Mouse (Mus musculus): ENCODE results near the gene Pml.

DNA sequence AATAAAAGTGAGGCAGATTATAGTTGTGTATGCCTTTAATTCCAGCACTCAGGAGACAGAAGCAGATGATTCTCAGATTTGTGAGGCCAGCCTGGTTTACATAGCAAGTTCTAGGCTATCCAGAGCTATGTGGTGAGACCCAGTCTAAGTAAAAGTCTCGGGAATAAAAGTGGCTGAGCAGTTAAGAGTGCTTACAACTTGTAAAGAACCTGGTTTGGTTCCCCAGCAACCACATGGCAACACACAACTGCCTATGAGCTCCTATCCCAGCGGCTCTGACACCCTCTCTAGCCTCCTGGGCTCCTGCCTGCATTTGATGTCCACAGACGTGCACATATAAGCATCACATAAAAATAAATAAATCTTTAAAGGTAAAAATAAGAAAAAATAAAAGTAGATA, 20.5 kb upstream of the Pml start:
- TF ChIP-seq GATA1 (IDR thresholded peaks at IDR 0.05; ENCODE audit: borderline replicate concordance, low read length) (no peak), FLI1 (IDR thresholded peaks at IDR 0.05; ENCODE audit: low read length) (no peak)
